Mouse (Mus musculus) hindbrain, postnatal 0 days (tissue): ENCODE results near the gene Notch3. TPM values are rescaled to one million over a fixed set of nuclear protein-coding genes. Genes with fewer than 3 reads are reported as not detected.
"Not testable (repeated sequence)": the region's sequence is repeated elsewhere in the genome, so short reads cannot be mapped to it uniquely, and the experiment has no call there.

ENCODE experiments used
- ATAC-seq: fragments of 200-750 bp; cut with Nextera tagmentation; 2 replicates; pipeline ENCODE4 v1.8.0; 2017; ENCODE audit warnings: mild to moderate bottlenecking, moderate TSS enrichment, moderate library complexity
- DNase-seq: peaks from one replicate; pipeline ENCODE4 v3.0.0-alpha.2; 2015; ENCODE audit warnings: low spot score
- H3K27ac ChIP-seq: fragments of 300-500 bp; sonication (generic); 2 replicates; pipeline ENCODE4 v1.5.1; 2014; ENCODE audit warnings: mild to moderate bottlenecking
- H3K27me3 ChIP-seq: fragments of 300-500 bp; sonication (generic); 2 replicates; pipeline ENCODE4 v1.6.1; 2014; ENCODE audit warnings: low read length, mixed read lengths; ENCODE audit not compliant: insufficient read depth
- H3K36me3 ChIP-seq: fragments of 300-500 bp; sonication (generic); 2 replicates; pipeline ENCODE4 v1.6.1; 2014; ENCODE audit warnings: low read length, mixed read lengths; ENCODE audit not compliant: insufficient read depth
- H3K4me1 ChIP-seq: fragments of 300-500 bp; sonication (generic); 2 replicates; pipeline ENCODE4 v1.6.1; 2014; ENCODE audit warnings: antibody characterized with exemption, low read length, mixed read lengths; ENCODE audit not compliant: insufficient read depth
- H3K4me2 ChIP-seq: fragments of 300-500 bp; sonication (generic); 2 replicates; pipeline ENCODE4 v1.6.1; 2014; ENCODE audit warnings: low read depth, mild to moderate bottlenecking, low read length, moderate library complexity, mixed read lengths
- H3K4me3 ChIP-seq: fragments of 300-500 bp; sonication (generic); 2 replicates; pipeline ENCODE4 v1.5.1; 2014; ENCODE audit warnings: low read length
- H3K9ac ChIP-seq: fragments of 300-500 bp; sonication (generic); replicated peaks from 2 replicates; pipeline ENCODE4 v1.6.1; 2014; ENCODE audit warnings: mild to moderate bottlenecking, low read length, moderate library complexity, mixed read lengths
- H3K9me3 ChIP-seq: fragments of 300-500 bp; sonication (generic); 2 replicates; pipeline ENCODE4 v1.6.1; 2016; ENCODE audit warnings: low read length, mixed read lengths
- CTCF ChIP-seq: IDR thresholded peaks from 2 replicates; pipeline ENCODE4 v1.5.1; 2016; ENCODE audit warnings: antibody characterized with exemption, control low read depth, low read depth
- WGBS: fragments of 180-500 bp; shearing (Covaris S2); extraction: QIAGEN DNeasy Blood & Tissue Kit; methylation state at CpG from one replicate; pipeline ENCODE4 v1.1.7; 2014; 5-methylcytosine and 5-hydroxymethylcytosine counted together
- polyA plus RNA-seq: library from polyadenylated mRNA; unstranded; fragments of >200 nt; fragmentation: Nextera tagmentation; extraction: Ambion mirVana; gene quantifications from 2 replicates; pipeline ENCODE4 v1.2.1, GENCODE M21; 2015
- total RNA-seq: library from RNA; depleted of rRNA; stranded (reverse); fragments of >200 nt; gene quantifications from 2 replicates; pipeline ENCODE4 v1.2.3, GENCODE M21; 2014

The Notch3 gene
- total and polyA plus RNA-seq, 2 experiments from 2014 or later = 6.5 to 56.3 TPM

DNA sequence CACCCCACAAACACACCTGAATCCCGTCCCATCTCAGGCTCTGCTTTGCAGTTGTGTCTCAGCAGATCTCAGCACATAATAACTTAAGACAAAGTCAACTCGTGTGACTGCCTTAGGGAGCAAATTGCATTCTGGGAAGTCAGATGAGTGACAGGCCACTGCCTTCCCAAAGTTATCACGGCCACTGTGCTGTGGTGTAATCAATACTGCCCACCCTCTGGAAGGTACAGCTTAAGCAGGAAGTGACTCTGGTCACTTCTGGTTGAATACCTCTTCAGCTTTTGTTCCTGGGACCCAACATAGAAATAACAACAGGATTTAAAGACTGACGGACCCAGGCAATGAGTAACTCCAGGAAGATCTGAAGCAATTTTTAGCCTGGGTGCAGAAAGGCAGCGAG, 58.8 kb downstream of the Notch3 start:
- no peak for TF ChIP-seq CTCF
- no peaks in the 10 kb centered on the region for H3K4me1 ChIP-seq
- no peak overlapping the region for H3K27ac ChIP-seq
- no peak for DNase-seq
- no peak overlapping the region for H3K4me3 ChIP-seq
- no peaks in the 10 kb centered on the region for H3K36me3 ChIP-seq
- H3K27me3 ChIP-seq = no peaks in the 10 kb centered on the region
- WGBS = 66% methylated on average over 5 of the region's 5 CpGs
- no peak overlapping the region for H3K4me2 ChIP-seq
- ATAC-seq = no peak
- no peaks in the 10 kb centered on the region for H3K9me3 ChIP-seq
- H3K9ac ChIP-seq = no peak overlapping the region

- 80% methylated on average over 2 of the region's 2 CpGs for WGBS
- DNase-seq (no peak), ATAC-seq (no peak)
- Histone ChIP-seq H3K27ac (no peak overlapping the region), H3K27me3 (no peaks in the 10 kb centered on the region), H3K4me2 (no peak overlapping the region), H3K9me3 (no peaks in the 10 kb centered on the region), H3K4me1 (no peaks in the 10 kb centered on the region), H3K9ac (no peak overlapping the region), H3K4me3 (no peak overlapping the region), H3K36me3 (no peaks in the 10 kb centered on the region)
- no peak for TF ChIP-seq CTCF
Observed at GRCm38 (mm10) chr17:32106358-32106757, 60.3 kb downstream of the Notch3 start.

DNA sequence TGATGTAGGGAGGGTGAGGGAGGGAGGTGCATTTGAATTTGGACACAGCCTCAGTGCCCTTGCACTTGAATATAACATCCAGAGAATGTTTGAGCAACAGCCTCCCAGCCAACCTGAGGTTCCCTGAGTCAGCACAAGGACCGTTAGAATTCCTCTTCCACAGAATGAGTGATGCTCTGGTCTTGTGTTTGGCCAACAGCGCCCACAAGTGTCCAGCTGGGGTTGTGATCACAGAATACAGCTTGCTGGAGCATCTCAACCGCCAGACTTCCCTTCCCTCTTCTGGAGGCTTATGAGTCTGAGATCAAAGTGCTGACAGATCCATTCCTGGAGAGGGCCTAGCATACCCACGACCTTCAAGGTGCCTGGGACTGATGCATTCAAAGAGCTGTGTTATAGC, 63.6 kb downstream of the Notch3 start:
- Histone ChIP-seq H3K27me3 (no peaks in the 10 kb centered on the region), H3K4me1 (peaks cover 9% of the 10 kb centered on the region), H3K27ac (no peak overlapping the region), H3K36me3 (no peaks in the 10 kb centered on the region), H3K4me2 (no peak overlapping the region), H3K4me3 (no peak overlapping the region), H3K9me3 (no peaks in the 10 kb centered on the region), H3K9ac (no peak overlapping the region)
- DNase-seq (peak; percentile 23), ATAC-seq (no peak)
- peak; percentile 41 for TF ChIP-seq CTCF
- WGBS = 24% methylated on average over 4 of the region's 4 CpGs

- H3K4me2 ChIP-seq = peak overlapping the region; percentile 81
- TF ChIP-seq CTCF = peak; percentile 18; the same call in 1 of the 2 replicates
- ATAC-seq (peak; percentile 83), DNase-seq (peak; percentile 78)
- no peaks in the 10 kb centered on the region for H3K36me3 ChIP-seq
- H3K9ac ChIP-seq = peak overlapping the region; percentile 58
- WGBS = 1% methylated on average over 44 of the region's 44 CpGs
- peaks cover 9% of the 10 kb centered on the region for H3K4me1 ChIP-seq
- H3K27me3 ChIP-seq = no peaks in the 10 kb centered on the region
- H3K4me3 ChIP-seq = peak overlapping the region; percentile 43
- no peaks in the 10 kb centered on the region for H3K9me3 ChIP-seq
- no peak overlapping the region for H3K27ac ChIP-seq
Observed at GRCm38 (mm10) chr17:32099943-32100586, 66.6 kb downstream of the Notch3 start.

- DNase-seq (no peak), ATAC-seq (peak; percentile 41; the same call in 1 of the 2 replicates)
- no peak for TF ChIP-seq CTCF
- H3K4me2 ChIP-seq = peak overlapping the region; percentile 81
- H3K27ac ChIP-seq = no peak overlapping the region
- H3K27me3 ChIP-seq = no peaks in the 10 kb centered on the region
- peak overlapping the region; percentile 58 for H3K9ac ChIP-seq
- H3K4me3 ChIP-seq = peak overlapping the region; percentile 43
- peaks cover 9% of the 10 kb centered on the region for H3K4me1 ChIP-seq
- H3K9me3 ChIP-seq = no peaks in the 10 kb centered on the region
- no peaks in the 10 kb centered on the region for H3K36me3 ChIP-seq
- 27% methylated on average over 8 of the region's 8 CpGs for WGBS
Observed at GRCm38 (mm10) chr17:32099574-32099942, 67.1 kb downstream of the Notch3 start.

GRCm38 (mm10) chr17:32098905-32099304, 67.7 kb downstream of the Notch3 start:
- H3K4me2 ChIP-seq, H3K27me3 ChIP-seq, H3K27ac ChIP-seq, H3K4me3 ChIP-seq, H3K9ac ChIP-seq, ATAC-seq, H3K36me3 ChIP-seq, H3K4me1 ChIP-seq, DNase-seq, H3K9me3 ChIP-seq: not testable (repeated sequence)
- 89% methylated on average over 6 of the region's 6 CpGs for WGBS

DNA sequence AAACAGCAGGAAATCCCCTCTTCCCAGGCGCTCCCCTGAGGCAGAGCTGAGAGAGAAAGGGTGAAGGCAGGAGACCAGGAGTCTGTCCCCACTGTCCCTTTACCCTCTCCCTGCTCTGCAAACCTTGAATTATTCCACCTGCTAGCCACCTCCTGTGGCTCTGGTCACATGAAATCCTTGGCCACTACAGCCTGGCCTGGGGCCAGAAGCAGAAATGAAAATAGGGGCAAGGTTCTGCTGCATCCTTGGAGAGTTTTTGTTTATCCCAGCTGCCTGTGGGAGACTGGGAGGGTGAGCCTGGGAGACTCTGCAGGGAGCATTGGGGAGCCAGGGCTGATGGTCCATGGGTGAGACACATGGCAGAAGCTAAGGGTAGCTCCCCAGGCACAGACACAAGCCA, 69.0 kb downstream of the Notch3 start:
- Histone ChIP-seq H3K27me3 (no peaks in the 10 kb centered on the region), H3K36me3 (no peaks in the 10 kb centered on the region), H3K9ac (no peak overlapping the region), H3K4me2 (no peak overlapping the region), H3K9me3 (no peaks in the 10 kb centered on the region), H3K4me1 (peaks cover 9% of the 10 kb centered on the region), H3K4me3 (no peak overlapping the region), H3K27ac (no peak overlapping the region)
- no peak for TF ChIP-seq CTCF
- no peak for ATAC-seq
- 78% methylated on average over 1 of the region's 1 CpGs for WGBS
- DNase-seq = no peak
